Mouse (Mus musculus) thymus, adult 2 months (tissue): ENCODE measurements around the gene Rnf157.

Source experiments
- CTCF ChIP-seq: fragments of 200-500 bp; IDR thresholded peaks from 2 replicates; pipeline ENCODE4 v1.5.1; 2012; ENCODE audit warnings: mild to moderate bottlenecking, control low read depth, low read length, moderate library complexity, borderline replicate concordance; ENCODE audit not compliant: control insufficient read depth, poor library complexity, insufficient read depth; ENCODE audit errors: extremely low read depth
- POLR2A ChIP-seq: fragments of 200-500 bp; IDR thresholded peaks from 2 replicates; pipeline ENCODE4 v1.6.1; 2012; ENCODE audit warnings: mild to moderate bottlenecking, low read length, control low read depth, moderate library complexity; ENCODE audit not compliant: control insufficient read depth, poor library complexity, insufficient read depth; ENCODE audit errors: extremely low read depth

DNA sequence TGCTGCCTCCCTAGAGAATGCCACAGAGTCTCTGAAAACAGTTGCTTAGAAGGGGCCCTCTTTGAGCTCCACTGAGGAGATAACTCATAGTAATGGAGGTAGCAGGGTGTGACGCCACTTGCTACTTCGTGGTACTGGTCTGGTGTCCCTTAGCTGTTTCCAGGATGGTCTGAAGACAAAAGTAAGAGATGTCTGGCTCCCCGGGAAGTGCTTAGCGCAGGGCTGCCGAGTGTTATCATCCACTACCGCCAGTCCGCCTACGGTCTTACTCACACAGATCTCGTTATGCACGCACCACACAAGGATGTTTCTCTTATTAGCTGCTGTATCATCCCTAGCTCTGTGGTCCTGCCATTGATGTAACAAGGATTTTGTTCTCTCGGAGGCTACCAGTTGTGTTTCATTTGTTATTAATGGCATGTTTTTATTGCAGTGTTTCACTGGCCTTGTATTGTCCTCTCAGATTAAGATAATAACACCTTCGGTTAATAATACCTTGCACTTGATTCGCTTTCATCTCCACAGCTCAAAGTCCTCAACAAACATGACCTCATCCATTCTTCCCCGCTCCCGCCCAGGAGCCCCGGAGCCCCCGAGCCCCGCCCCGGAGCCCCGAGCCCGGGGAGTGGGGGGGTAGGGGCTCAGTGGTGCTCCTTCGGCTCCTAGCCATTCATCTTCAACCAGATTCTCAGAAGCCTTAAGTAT, 18.0 kb upstream of the Rnf157 start:
- TF ChIP-seq CTCF (no peak), POLR2A (no peak)
